Mouse (Mus musculus): ENCODE results near the gene Acad10.
"Not testable (repeated sequence)": the region's sequence is repeated elsewhere in the genome, so short reads cannot be mapped to it uniquely, and the experiment has no call there.

Acad10 gene

DNA sequence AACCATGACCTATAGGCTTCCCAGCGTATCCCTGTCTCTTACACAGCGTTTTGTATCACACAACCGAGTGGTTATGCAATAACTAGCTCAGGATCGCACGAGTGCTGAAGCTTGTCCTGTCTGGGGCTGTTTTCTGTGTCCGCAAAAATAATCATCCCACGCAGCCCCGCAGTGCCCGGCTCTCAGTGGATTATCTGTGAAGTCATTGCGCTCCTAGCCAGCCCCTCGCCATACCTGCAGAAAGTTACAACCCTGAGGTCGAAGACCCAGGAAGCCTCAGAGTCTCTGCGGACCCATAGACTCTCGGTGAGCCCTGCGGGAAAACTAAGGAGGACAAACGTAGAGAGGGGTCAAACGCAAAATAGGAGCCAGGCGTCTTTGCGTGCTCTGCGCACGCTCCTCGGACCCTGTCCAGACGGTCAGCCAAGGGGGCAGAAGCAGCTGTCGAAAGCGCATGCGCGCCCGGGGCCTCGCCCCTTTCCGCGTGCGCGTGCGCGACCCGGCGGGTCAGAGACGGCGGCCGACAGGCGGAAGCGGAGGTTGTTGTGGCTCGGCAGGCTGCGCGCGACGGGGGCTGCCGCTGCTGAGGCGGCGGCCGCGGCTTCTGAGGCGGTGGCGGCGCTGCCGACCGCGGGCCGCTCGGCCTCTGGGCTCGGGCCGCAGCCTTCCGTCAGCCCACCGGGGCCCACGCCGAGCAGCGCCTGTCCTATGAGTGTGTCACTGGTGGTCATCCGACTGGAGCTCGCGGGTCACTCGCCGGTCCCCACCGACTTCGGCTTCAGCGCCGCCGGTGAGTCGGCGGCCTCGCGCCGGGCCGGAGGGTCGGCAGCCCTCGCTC is at the start of gene Acad10, which contains the start of gene Brap:
Gene Acad10 (minus strand): TSS at position 456 of the 838 bp plus-strand sequence.
Gene Brap (plus strand): TSS at position 505 of the 838 bp plus-strand sequence.
- peak; percentile 94 for DNase-seq

DNA sequence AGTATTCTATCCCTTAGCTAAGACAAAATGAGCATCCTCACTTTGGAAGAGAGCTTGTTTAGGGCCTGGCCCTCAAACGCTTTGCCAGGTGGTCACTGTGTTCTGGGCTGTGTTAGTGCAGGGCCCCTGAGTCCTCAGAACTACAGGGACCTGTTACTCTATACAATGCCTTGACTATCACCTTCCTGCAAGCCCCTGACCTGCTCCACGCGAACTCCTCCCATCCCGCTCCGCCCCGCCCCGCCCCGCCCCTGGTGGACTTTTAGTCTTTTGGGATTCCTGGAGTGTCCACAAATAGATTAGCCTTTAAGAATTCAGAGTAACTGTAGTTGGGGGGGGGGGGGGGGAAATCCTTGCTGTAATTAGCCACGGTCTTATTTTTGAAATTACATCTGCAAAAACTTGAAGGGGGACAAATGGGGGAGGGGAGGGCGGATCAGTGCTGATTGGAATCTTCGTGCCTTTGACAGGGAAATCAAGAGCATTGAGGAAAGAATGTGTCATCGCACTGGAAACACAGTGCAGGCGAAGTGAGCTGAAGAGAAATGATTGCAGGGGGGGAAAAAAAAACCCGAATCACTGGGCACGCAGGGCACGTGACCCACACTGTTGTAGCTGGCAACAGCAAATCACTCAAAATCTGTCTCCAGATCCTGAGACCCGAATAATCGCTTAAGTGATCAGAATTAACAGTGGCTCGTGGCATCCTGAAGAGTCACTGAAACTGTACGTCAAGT is 44.4 kb upstream of the Acad10 start:
- no peak for DNase-seq

DNA sequence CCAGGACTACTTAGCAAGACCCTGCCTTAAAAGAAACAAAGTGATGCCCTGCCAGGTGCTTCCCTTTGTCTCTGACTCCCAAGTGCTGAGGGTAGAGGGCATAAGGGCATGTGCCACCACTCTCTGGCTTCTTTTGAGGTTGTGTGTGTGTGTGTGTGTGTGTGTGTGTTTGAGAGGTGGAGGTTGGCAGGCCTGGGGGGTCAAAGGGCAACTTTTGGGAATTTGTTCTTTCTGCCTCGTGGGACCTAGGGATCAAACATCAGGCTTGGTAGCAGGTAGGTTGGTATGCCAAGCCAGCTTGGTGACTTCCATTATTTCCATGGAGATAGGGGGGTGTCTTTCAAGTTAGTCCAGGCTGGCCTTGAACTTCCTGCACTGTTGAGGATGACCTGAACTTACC is 43.0 kb upstream of the Acad10 start:
- no peak for DNase-seq

DNA sequence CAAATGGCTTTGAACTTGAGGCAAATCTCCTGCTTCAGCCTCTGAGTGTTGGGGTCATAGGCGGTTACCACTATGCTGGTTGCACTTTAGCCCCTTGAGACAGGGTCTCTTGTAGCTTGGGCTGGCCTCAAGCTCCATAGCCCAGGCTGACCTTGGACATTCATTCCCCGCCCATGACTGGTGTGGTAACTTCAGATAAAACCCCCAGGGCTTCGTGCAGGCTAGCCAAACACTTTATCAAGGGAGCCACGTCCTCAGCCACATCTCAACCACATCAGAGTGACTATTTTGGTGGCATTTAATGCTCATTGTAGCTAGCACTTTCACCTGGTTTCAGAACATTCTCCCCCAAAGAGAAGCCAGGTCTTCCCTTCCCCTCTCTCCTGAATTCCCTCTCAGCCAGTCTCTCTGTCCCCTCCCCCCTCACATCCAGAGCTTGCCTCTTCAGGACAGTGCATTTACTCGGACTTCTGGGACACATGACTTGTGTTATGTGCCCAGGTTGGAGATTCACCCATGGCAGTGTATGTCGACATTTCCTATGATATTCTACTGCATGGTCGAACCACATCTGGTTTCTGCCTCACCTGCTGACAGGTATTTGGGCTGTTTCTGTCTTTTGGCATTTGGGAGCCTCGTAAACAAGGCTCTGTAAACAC is 40.9 kb upstream of the Acad10 start:
- DNase-seq: no peak

DNA sequence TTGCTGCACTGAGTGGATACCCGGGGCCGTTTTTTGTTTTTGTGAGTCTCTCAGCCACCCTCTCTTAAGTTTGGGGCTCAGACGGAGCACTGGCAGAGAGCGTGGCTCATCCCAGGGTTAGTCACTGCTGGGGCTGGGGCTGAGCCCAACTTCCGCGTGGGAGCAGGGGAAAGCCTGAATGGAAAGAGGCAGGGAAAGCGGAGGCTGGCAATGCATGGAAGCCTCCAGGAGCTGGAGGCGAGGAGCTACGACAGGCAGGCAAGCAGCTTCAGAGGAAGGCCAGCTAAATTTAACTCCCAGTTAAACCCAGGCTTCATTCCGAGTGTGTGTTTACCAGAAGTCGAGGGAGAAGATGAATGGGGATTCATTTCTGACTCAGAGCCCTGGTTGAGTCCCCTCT is 40.2 kb upstream of the Acad10 start:
- DNase-seq: no peak

DNA sequence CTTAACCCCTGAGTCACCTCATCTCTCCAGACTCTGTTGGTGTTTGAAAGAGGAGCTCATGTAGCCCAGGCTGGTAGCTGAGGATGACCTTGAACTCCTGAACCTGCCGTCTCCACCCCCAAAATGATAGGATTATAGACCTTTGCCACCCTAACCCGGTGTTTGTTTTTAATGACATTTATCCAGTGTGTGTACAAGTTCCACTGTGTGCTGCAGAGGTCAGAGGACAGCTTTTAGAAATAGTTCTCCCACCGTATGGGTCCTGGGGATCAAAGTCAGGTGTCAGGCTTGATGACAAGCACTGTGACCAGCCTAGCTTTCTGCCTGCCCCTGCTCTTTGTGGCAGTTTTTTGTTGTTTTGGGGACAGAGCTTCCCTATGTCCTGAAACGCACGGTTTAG is 39.6 kb upstream of the Acad10 start:
- DNase-seq: no peak

DNA sequence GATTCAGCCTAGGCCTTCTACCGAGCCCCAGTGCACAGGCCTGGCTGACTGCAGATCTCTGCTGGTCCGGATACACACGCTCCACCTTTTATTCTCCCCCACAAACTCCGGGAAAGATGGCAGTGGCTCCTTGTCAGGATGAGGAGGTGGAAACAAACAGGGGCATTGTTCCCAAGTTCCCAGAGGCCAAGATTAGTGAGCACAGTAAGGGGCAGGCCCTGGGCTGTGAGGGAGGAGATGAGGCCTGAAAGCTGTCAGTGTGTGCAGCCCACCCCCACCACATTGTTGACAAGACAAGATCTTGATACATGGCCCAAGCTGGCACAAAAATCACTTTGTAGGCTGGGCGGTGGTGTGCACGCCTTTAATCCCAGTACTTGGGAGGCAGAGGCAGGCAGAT is 36.4 kb upstream of the Acad10 start:
- no peak for DNase-seq

DNA sequence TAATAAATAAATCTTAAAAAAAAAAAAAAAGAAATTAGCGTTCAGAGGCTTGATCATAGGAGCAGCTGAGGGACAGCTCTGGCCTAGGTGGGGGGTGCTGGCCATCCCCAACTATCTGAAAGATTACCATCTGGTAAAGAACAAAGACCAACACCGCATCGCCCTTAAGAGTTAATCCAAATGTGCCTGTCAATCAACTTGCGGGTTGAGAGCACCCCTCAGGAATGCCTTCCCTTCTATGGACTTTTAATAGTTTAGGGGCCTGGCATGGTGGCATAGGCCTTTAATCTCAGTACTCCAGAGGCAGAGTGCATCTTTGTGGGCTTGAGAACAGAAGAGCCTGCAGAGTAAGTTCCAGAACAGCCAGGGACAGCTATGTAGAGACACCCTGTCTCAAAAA is 32.6 kb upstream of the Acad10 start:
- DNase-seq: no peak

DNA sequence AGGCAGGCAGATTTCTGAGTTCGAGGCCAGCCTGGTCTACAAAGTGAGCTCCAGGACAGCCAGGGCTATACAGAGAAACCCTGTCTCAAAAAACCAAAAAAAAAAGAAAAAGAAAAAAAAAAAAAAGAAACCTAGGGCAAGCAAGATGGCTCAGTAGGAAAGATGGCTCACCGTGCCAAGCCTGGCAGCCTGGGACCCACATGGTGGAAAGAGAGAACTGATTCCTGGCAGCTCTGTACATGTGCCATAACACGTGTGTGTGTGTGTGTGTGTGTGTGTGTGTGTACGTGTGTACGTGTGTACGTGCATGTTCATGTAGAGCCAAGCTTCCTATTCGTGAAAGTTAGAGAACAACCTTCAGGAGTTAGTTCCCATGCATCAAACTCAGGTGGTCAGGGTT is 31.1 kb upstream of the Acad10 start:
- DNase-seq: not testable (repeated sequence)

DNA sequence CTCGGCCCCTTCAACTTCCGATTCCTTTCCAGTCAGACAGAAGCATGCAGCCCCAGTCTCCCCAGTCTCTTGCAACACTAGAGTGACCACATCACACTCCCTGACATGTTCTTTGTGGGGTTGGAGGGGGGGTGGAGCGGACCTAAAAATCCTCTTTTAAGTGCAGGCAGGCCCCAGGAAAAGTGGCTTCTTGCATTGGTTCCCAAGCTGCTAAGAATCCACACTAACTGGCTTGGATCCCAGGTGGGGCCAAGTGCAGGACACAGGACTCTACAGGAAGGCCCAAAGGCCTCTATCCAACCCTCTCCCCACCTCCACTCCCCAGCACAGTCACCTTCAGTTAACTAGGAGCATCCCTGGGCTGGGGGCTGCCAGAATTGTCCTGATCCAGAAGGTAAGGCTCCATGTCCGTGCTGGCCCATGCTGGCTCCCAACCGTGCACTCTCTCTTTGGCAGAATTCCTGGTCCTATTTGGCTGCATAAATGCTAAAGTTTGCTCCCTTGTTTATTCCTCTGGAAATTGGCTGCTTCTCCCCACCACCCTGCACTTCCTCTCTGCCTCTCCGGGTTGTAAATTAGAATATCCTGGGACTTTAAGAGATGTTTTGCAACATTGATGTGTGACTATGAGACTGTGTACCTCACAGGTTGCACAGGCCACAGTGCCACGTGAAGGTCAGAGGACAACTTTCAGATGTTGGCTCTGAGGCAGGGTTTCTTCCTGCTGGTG is 30.3 kb upstream of the Acad10 start:
- peak; percentile 64 for DNase-seq

DNA sequence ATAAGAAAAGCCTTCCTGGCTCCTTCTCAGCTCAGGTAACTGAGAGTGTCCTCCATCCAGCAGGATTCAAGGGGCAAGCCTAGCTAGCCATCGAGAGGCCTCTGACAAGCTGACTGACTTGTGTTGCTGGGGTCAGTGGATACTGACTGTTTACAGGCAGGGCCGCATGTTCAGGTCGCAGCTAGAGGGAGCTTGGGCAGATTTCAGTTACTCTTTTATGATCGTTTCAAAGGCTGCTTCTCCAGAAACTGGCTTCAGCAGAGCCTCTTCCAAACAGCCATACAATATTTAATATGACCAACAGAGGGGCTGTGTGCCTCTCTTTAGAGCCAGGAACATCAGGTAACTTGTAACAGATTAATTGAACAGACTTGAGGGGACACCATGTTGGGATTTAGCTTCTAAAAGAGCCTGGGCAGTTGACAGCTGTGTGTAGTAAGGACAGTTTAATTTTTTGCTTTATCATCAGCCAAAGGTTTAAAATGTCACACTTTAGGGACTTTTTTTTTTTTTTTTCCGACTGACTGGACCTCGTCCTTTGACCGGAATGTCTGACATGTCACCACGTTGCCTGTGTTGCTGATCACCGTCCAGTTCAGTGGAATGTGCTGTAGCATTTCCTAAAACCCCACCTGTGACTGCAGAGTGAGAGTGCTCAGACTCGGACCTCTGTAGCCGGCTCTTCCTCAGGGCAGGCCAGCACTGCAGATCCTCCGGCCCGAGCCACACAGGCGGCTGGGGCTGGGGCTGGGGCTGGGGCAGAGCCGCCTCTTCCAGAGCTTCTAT is 26.0 kb upstream of the Acad10 start:
- no peak for DNase-seq

DNA sequence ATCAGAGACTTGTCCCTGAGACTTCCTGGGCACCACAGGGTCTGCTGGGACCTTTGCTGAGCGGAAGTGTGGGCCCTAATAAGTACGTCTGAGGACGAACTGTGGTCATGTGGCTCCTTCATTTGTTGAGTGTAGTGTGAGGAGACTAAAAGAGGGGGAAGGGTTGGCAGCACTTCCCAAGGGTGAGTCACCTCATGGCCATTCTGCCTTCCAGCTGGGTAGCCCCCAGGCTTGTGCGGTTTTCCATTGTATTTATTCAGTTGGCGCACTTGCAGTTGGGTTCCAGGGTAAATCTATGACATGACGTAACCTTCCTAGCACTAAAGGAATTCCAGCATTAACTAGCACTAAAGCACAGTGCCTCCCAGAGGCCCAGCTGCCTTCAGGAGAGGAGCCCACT is 25.2 kb upstream of the Acad10 start:
- peak; percentile 15 for DNase-seq

DNA sequence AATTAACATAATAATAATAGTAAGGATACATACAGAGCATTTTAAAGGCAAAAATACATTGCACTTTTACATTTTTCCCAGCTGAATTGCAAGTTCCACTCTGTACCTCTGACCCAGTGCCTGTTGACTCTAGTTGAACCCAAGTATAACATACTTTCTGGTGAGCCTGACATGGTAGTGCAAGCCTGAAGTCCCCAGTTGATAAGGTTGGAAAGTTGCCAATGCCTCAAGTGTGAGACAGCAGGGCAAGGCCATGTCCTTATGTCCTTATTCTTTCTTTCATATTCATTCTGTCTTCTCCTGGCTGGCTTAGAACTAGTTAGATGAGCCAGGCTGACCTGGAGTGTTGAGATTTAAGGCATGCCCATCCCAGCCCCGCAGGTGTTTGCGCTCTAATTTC is 21.9 kb upstream of the Acad10 start:
- no peak for DNase-seq

DNA sequence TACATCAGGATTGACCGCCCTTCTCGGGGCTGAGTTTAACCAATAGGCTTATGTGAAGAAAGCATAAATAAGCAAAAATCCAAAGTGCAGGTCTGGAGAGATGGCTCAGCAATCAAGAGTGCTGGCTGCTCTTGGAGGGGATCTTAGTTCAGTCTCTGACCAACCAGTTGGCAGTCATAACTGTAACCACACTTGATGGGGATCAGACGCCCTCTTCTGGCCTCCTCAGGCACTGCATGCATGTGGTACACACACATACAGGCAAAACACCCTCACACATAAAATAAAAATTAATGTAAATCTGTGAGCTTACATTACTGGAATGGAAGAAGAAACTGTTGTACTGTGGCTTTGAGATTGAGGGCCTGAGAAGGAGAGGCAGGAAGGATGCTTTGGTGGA is 10.1 kb upstream of the Acad10 start:
- peak; percentile 47 for DNase-seq

DNA sequence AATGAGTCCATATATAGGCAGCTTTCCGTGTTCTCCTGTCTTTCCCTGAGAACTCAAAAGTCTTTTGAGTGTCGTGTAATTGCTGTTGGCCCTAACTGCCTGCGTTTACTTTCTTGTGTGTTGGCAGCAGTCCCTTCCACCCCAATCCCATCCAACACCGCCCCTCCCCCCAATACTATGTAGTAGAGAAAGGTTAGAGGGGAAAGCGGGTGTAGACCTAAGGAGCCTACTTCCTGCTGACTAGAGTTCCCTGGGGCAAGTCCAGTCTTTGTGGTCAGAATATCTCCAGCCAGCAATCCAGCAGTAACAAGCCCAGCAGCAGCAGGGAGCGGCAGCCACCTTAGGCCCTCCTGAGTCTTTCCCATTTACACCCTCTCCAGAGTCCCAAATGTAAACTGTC is 8.1 kb upstream of the Acad10 start:
- DNase-seq: peak; percentile 56

DNA sequence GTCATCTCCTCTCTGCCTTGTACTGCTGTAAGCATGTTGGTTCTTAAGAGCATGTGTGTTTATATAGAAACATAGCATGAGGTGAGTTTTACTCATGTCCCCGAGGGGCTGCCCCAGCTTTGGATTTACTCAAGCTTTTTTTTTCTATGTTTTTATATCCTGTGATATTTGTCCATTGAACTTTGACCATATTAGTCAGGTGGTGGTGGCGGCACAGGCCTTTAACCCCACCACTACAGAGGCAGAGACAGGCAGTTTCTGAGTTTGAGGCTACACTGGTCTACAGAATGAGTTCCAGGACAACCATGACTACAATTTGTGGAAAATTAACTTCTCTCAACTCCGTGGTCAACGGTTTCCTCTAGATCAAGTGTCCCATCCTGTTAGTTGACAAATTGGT is 6.8 kb upstream of the Acad10 start:
- DNase-seq: no peak

DNA sequence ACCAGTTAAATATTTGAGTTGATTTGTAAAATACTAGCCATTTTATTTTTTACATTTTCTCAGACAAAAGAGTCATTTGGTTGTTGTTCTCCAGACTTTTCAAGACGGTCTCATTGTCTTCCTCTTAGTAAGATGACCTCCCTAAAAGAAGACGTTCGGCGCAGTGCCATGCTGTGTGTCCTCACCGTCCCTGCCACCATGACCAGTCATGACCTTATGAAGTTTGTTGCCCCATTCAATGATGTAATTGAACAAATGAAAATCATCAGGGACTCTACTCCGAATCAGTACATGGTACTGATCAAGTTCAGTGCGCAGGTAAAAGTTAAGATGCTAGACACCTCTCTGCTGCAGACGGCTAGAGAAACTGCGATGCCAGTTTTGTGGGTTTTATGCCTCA is 4.7 kb upstream of the Acad10 start:
- DNase-seq: no peak

DNA sequence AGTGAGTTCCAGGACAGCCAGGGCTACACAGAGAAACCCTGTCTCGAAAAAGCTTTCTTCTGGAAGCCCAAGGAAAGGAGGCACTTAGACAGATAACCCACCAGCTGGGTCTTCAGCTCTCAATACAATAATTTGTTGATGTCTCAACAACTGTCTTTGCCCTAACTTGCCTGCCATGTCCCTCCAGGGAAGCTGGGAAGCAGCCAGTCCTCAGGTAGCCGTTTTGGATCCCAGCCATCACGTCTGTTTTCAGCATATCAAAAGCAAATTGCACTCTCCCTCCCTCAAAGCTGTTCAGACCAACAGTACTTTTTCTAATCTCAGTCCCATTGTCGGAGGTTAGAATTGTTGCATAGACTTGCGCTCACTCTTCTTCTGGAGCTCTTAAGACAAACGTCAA is 3.8 kb upstream of the Acad10 start:
- DNase-seq: no peak

DNA sequence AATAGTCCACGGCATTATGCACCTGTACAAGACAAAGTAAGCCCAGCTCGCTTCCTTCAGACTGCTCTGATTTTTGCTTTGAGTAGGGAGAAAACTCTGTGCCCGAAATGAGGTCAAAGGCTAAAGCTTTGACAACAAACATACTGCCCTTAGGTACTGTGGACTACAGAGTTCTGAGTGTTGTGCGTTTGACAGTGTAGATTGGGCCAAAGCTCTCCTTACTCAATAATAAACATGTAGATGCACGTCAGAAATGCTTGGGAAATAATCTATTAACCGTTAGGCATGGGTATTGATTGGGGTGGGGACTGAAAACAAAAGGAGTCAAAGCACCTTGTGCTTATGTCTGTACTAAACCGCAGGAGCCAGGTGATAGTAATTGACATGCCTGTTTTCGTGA is 3.1 kb upstream of the Acad10 start:
- no peak for DNase-seq

DNA sequence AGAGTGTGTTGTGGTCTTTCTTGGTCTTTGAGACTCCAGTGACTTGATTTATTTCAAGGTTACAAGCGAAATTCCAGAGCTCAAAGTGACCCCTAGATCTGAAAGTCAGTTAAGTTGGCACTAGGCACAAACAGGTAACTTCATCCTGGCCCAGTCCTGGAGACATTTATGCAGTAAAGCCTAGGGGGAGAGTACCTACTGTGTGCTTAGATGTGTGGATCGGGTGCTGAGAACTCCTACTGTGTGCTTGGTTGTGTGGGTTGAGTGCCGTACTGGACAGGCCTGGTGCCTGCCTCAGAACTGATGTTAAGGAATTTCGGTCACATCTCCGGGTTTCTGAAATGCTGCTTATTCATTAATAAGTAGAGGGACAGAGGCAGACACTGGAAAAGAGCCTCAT is 1.2 kb upstream of the Acad10 start:
- DNase-seq: no peak

DNA sequence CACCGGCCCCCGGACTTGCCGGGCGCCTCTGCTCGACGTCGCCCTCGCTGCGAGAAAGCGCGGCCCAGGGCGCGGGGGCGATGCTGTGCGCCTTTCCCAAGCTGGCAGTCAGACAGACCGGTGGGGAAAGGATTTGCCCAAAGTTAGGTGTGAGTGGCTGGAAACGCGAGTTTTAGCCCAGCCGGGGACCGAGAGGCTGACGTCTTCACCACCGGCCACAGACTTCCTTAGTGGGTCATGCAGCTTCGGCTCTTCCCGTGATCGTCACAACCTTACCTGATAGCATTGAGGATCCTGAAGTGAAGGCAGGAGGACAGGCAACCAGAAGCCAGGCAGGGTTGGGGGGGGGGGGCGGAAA is 562 bp upstream of the Acad10 start:
- DNase-seq: peak; percentile 8

DNA sequence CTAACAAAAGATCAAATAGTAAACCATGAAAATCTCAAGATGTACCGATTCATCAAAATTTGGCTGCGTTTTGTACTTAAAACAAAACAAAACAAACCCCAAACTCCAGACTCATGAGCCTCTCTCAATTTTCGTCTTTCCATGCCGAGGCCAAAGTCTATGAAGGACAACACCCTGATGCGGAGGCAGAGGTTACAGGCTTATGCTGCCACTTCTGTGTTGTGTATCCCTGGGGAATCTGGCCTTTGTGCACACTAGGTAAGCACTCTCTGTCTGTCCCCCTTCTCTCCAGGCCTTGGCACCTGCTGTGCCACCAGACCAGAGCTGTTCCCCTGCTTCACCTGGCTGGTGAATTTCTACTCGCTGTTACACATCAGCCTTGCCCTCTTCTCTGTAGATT is 2.7 kb downstream of the Acad10 start:
- DNase-seq: not testable (repeated sequence)

Measured in lung, postnatal 36 days (tissue).